Mouse (Mus musculus) left cerebral cortex, adult 18-20 months (tissue): ENCODE measurements at regions not wholly inside any gene's neighbourhood (a gene's known extent, or its start where the extent isn't known, plus 50 kb on each side); places are given as distances from the start of the nearest gene placed in this dataset.
A peak's percentile ranks its signal among the peaks of the same experiment; 100 is the strongest.
"Not testable (repeated sequence)": the region's sequence is repeated elsewhere in the genome, so short reads cannot be mapped to it uniquely, and the experiment has no call there.

Source experiments
- DNase-seq, 2 experiments: peaks; one replicate each; pipeline ENCODE4 v3.0.0; 2021 to 2022; ENCODE audit warnings: low spot score in 2 of 2, mixed read lengths in 1 of 2

- DNase-seq: not testable (repeated sequence)
These were observed 77.5 kb downstream of the Gm15319 start for GRCm38 (mm10) chr8:20285523-20285922.

GRCm38 (mm10) chr8:20284856-20285255 is 78.2 kb downstream of the Gm15319 start:
- DNase-seq: not testable (repeated sequence)

- not testable (repeated sequence) for DNase-seq
These were observed 79.9 kb downstream of the Gm15319 start for GRCm38 (mm10) chr8:20283141-20283540.

- not testable (repeated sequence) for DNase-seq
These were observed 81.7 kb downstream of the Gm15319 start for GRCm38 (mm10) chr8:20281201-20281887.

GRCm38 (mm10) chr8:20277701-20278100 is 85.3 kb downstream of the Gm15319 start:
- not testable (repeated sequence) for DNase-seq

GRCm38 (mm10) chr8:20276661-20277060 is 86.3 kb downstream of the Gm15319 start:
- not testable (repeated sequence) for DNase-seq

- not testable (repeated sequence) for DNase-seq
These were observed 89.2 kb downstream of the Gm15319 start for GRCm38 (mm10) chr8:20273844-20274243.

GRCm38 (mm10) chr8:20267520-20268127 is 95.4 kb downstream of the Gm15319 start:
- not testable (repeated sequence) for DNase-seq

GRCm38 (mm10) chr8:20266776-20267175 is 96.2 kb downstream of the Gm15319 start:
- not testable (repeated sequence) for DNase-seq

- not testable (repeated sequence) for DNase-seq
These were observed 98.4 kb downstream of the Gm15319 start for GRCm38 (mm10) chr8:20264612-20265011.

GRCm38 (mm10) chr8:20264106-20264505 is 98.9 kb downstream of the Gm15319 start:
- DNase-seq: not testable (repeated sequence)

GRCm38 (mm10) chr8:20262847-20263570 is 100.0 kb downstream of the Gm15319 start:
- DNase-seq: peak in 1 of 2 experiments; percentile 38

GRCm38 (mm10) chr8:20262253-20262652 is 100.8 kb downstream of the Gm15319 start:
- not testable (repeated sequence) for DNase-seq

GRCm38 (mm10) chr8:20261452-20262181 is 101.4 kb downstream of the Gm15319 start:
- not testable (repeated sequence) for DNase-seq

GRCm38 (mm10) chr8:20261007-20261406 is 102.0 kb downstream of the Gm15319 start:
- DNase-seq: peak in 1 of 2 experiments; percentile 41

GRCm38 (mm10) chr8:20260125-20260640 is 102.8 kb downstream of the Gm15319 start:
- DNase-seq: not testable (repeated sequence)

- not testable (repeated sequence) for DNase-seq
These were observed 103.3 kb downstream of the Gm15319 start for GRCm38 (mm10) chr8:20259662-20260061.
